Mouse (Mus musculus): ENCODE results near the gene Trp53i11.

Trp53i11 gene

GRCm38 (mm10) chr2:93171929-93172328 is 15.4 kb upstream of the Trp53i11 start:
- WGBS, result 72% methylated on average over 6 of the region's 6 CpGs

- 79% methylated on average over 5 of the region's 5 CpGs for WGBS
Measured at GRCm38 (mm10) chr2:93172460-93172859, 14.9 kb upstream of the Trp53i11 start.

DNA sequence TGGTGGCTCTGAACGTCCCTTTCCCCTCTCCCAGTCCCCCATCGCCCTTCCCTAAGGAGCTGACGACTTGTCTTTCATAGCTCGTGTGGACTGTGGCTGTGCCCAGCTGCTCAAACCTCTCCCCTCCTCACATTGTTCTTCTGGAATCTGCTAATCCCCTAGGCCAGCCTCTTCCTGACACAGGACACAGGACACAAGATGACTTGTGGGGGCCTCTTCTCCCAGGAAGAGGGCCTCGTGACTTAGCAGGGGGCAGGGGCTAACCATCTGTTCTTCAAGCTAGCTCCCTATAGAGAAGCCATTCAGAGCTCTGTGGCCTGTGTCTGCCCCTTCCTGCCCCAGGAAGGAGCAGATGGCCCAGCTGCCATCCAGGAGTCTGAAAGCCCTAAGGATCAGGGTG is 13.2 kb upstream of the Trp53i11 start:
- 79% methylated on average over 5 of the region's 5 CpGs for WGBS

GRCm38 (mm10) chr2:93175278-93175677 is 12.1 kb upstream of the Trp53i11 start:
- 67% methylated on average over 5 of the region's 5 CpGs for whole genome bisulfite sequencing

DNA sequence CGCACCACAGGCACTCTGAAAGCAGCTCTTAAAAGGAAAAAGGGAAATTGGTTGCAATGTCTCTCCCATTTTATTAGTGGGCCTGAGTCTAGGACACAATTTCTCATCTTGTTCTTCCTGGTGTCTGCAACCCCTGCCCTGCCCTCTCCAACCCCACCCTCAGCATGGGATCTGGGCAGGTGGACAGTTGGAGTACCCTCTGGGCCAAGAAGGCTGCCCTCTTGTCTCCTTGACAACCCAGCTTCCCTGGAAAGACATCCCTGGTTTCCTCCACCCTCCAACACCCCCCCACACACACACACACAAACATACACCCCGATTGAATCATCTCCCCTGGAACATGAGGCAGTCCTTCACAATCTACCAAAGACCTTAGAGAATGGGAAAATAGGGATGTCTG is 11.6 kb upstream of the Trp53i11 start:
- WGBS, result 69% methylated on average over 2 of the region's 2 CpGs

DNA sequence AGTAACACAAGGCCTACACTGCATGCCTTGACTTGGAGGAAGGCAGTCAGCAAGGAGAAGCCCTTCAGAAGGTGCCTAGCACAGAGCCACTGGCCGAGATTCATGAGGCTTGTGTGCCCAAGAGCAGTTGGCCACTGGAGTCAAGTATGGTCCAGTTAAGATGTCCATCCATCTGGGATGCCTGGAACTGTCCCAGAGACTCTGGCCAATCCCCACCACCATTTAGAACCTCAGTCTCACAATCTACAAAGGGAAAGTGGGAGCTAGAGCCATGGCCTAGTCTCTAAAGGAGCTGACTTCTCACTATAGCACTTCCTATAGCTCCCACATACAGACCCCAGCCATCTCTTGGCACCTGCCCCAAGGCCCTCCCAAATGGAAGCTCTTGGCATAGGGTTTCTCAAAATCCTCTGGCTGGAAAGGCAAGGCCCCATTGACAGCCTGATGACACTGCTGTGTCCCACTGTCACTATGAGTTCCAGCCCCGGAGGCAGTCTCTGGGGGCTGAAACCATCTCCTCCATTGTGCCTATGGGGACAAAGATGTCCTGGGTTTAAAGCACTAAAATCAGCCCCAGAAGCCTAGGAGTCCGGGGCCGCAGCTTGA is 11.1 kb upstream of the Trp53i11 start:
- WGBS, result 65% methylated on average over 4 of the region's 4 CpGs

DNA sequence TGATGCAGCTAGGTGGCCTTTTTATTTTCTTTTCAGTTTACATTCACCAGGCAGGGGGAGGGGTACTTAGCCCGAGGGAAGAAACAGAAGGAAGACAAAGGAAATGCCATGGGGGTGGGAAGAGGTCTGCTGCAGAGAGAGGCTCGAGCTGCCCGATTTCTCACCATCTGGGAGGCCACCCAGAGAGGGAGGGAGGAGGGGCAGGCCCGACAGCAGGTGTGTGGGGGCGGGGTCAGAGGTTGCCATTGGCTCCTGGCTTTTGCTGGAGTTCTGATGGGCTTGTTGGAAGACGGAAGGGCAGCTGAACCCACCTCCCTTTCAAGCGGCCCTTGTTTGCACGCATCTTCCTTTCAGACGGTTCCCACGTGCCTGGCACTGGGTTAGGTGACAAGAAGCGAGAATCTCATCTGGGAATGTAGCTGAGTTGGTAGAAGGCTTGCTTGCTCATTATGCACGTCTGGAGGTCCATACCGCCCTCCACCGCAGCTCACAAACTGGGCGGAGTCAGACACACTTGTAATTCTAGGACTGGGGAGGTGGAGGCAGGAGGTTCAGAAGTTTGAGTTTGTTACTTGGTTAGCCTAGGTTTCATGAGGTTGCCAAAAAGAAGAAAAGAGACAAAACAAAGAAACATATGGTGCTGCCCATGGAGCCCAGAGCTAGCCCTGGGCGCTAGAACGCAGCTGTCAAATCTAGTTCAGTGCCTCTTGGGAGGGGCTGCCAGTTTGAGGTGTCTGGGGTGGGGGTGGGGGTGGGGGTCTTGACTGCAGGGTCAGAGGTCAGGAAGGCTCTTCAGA is 10.3 kb upstream of the Trp53i11 start:
- 21% methylated on average over 17 of the region's 17 CpGs for WGBS

GRCm38 (mm10) chr2:93177668-93178312 is 9.6 kb upstream of the Trp53i11 start:
- 83% methylated on average over 20 of the region's 20 CpGs for WGBS

DNA sequence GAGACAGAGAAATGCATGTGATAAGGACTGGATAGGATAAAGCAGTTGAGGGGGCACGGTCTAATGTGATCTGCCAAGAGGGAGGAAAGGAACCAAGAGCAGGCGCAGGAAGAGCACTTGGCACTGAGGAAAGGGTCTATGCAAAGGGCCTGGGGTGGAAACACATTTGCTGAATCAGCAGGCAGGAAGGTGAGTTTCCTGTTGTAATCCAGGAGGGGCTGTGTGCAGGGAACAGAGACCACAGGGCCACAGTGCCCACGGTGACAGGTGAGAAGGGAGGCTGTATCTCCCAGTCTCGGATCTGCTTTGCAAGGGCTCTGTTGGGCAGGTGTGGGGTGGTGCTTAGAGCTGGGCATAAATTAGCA is 9.1 kb upstream of the Trp53i11 start:
- WGBS, result 92% methylated on average over 4 of the region's 4 CpGs

GRCm38 (mm10) chr2:93179603-93180002 is 7.7 kb upstream of the Trp53i11 start:
- WGBS, result 78% methylated on average over 5 of the region's 5 CpGs

DNA sequence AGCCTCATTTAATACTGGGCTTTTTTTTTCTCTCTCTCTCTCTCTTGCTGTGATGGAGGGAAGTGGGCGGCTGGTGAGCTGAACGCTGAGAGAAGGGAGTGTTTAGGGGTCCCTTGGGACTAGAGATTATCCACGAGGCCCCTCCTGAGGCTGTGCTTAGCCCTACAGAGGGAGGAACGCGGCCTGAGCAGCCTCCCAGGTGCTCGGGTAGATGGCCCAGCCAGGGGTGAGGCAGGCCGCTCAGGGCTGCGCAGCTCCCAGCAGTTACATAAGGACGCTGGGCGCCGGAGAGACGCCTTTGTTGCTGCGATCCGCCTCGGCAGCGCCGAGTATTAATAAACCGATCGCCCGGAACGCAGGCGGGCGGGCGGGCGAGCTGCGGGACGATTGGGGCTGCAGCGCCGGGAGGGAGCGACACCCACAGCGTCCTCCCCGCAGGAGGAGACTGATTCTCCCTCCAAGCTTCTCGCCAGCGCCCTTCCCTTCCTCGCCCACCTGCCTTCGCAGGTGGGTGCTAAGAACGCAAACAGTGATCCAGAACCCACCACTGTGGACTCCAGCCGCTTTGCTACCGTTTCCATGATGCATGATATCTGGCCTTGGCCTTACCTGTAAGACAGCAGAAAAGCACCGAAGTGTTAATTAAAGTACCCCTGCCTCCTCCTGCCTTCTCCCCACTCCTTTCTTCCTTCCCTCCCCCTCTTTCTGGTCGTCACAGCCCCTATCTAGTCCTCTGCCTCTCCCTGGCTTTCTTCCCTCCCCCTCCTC is 7.1 kb upstream of the Trp53i11 start:
- WGBS, result 7% methylated on average over 41 of the region's 41 CpGs

DNA sequence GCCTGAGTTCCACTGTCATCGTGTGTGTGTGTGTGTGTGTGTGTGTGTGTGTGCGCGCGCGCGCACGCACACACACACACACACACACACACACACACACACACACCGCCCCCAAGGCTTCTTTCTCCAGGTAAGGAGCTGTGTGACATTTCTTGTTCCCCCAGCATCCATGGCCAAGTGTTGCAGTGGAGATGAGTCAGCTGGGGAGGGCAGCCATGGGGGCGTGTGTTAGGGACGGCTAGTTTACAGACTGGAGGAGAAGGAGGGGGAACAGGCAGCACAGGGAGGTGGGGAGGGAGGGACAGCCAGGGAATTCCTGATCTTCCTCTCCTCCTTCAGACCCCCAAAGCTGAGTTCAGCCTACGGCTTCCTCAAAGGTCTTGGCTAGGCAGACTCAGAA is 4.5 kb upstream of the Trp53i11 start:
- 52% methylated on average over 11 of the region's 11 CpGs for WGBS

GRCm38 (mm10) chr2:93188020-93188760 is 842 bp downstream of the Trp53i11 start:
- WGBS, result under 1% methylated on average over 52 of the region's 53 CpGs

DNA sequence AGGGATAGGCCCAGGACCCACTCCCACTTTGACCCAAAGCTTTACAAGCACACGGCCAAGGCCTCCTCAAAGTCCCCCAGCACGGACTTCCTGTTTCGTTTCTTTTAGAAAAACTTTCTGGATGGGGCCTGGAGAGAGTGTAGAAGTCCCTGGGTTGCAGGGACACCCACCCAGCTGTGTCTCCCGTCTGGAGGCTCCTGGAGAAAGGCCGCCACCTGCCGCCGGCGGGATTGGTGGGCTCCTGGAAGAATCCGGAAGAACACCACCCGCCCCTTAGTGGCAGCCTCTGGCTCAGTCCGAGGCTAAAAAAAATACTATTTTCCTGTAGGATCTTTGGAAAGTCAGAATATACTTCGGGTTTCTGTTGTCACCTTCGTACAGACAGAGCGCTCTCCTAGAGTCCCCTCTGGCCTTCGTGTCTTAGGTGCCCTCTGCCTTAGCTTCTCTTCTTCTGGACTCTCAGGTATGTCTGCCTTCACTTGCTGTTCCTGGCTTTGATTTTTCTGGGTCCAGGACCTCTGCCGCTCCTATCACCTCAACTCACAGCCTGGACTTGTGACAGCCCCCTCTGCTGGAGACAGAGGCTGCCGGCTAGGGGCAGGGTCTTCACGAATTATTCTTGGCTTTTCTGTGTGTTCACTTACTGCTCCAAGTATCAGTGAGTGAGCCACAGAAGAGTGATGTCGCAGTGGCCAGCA is 1.6 kb downstream of the Trp53i11 start:
- WGBS, result 13% methylated on average over 19 of the region's 19 CpGs

GRCm38 (mm10) chr2:93190771-93191487 is 3.6 kb downstream of the Trp53i11 start:
- 57% methylated on average over 9 of the region's 9 CpGs for WGBS

GRCm38 (mm10) chr2:93191488-93192181 is 4.3 kb downstream of the Trp53i11 start:
- 85% methylated on average over 14 of the region's 14 CpGs for WGBS

- 65% methylated on average over 9 of the region's 9 CpGs for WGBS
Measured at GRCm38 (mm10) chr2:93192182-93192560, 4.8 kb downstream of the Trp53i11 start.

- WGBS, result 28% methylated on average over 6 of the region's 6 CpGs
Measured at GRCm38 (mm10) chr2:93192671-93193080, 5.3 kb downstream of the Trp53i11 start.

GRCm38 (mm10) chr2:93193806-93194205 is 6.5 kb downstream of the Trp53i11 start:
- 78% methylated on average over 4 of the region's 4 CpGs for WGBS

DNA sequence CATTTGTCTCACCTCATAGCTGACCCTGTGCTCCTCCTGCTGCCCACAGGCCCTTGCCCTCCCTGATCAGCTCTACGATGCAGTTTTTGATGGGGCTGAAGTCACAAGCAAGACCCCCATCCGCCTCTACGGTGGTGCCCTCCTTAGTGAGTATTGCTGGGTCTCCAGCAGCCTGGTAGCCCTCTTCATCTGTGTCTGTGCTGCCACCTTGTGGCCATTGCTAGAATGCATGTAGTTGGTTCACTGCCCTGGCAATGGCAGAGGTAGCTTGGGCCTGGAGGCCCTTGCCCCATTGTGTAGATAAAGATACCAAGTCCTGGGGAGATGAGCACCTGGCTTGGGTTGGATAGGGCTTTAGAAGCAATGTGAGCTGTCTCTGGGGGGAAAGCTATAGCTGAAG is 11.5 kb downstream of the Trp53i11 start:
- WGBS, result 3% methylated on average over 3 of the region's 3 CpGs

Measured in cerebral cortex, adult 2 months (tissue).